Mouse (Mus musculus) lung, adult 2 months (tissue): ENCODE data around the gene Scn1b.

Source experiments
- CTCF ChIP-seq: fragments of 200-500 bp; IDR thresholded peaks from 2 replicates; pipeline ENCODE4 v1.5.1; 2011; ENCODE audit warnings: mild to moderate bottlenecking, low read length, control low read depth; ENCODE audit not compliant: insufficient read depth
- POLR2A ChIP-seq: fragments of 200-500 bp; IDR thresholded peaks from 2 replicates; pipeline ENCODE4 v1.6.1; 2011; ENCODE audit warnings: low read depth, mild to moderate bottlenecking, control low read depth, low read length, borderline replicate concordance; ENCODE audit errors: extremely low read depth

DNA sequence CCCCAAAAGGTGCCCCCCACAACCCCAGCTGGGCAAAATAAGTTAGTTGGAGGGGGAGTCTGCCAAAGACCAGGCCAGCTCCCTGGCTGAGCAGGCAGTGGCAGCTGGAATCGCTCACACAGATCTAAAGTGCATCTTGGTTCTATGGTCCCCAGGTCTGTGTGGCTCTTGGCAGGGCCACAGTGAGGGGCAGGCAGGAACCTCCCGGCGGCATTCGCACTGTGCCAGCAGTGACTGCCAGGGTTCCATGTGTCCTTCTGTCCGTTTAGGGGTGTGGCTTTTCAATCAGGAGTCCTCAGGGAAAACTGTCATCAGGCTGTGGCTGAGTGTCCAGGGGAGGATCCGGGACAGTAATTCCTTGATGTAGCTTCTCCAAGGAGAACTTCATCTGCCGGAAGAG, 3.4 kb upstream of the Scn1b start:
- no peak for TF ChIP-seq CTCF
- no peak for TF ChIP-seq POLR2A
